Mouse (Mus musculus) forebrain, embryonic 14.5 days (tissue): ENCODE results near the gene Spata33. TPM values are rescaled to one million over a fixed set of nuclear protein-coding genes. Genes with fewer than 3 reads are reported as not detected.

Experiments
- ATAC-seq: fragments of 200-750 bp; cut with Nextera tagmentation; 2 replicates; pipeline ENCODE4 v1.8.0; 2017; ENCODE audit warnings: mild to moderate bottlenecking, moderate library complexity
- DNase-seq: peaks from one replicate; pipeline ENCODE4 v3.0.0-alpha.2; 2015; ENCODE audit warnings: low spot score
- H3K27ac ChIP-seq: fragments of 300-500 bp; sonication (generic); 2 replicates; pipeline ENCODE4 v1.5.1; 2014; ENCODE audit warnings: low read depth, mild to moderate bottlenecking, control low read depth, low read length, moderate library complexity
- H3K27me3 ChIP-seq: fragments of 300-500 bp; sonication (generic); replicated peaks from 2 replicates; pipeline ENCODE4 v1.6.1; 2014; ENCODE audit warnings: low read length, control low read depth, mixed read lengths; ENCODE audit not compliant: control insufficient read depth, insufficient read depth
- H3K36me3 ChIP-seq: fragments of 300-500 bp; sonication (generic); 2 replicates; pipeline ENCODE4 v1.6.1; 2014; ENCODE audit warnings: low read length, control low read depth; ENCODE audit not compliant: control insufficient read depth, insufficient read depth
- H3K4me1 ChIP-seq: fragments of 300-500 bp; sonication (generic); 2 replicates; pipeline ENCODE4 v1.6.1; 2014; ENCODE audit warnings: antibody characterized with exemption, low read length, control low read depth; ENCODE audit not compliant: control insufficient read depth, insufficient read depth
- H3K4me2 ChIP-seq: fragments of 300-500 bp; sonication (generic); 2 replicates; pipeline ENCODE4 v1.6.1; 2014; ENCODE audit warnings: mild to moderate bottlenecking, control low read depth, low read length
- H3K4me3 ChIP-seq: fragments of 300-500 bp; sonication (generic); 2 replicates; pipeline ENCODE4 v1.5.1; 2014; ENCODE audit warnings: low read depth, low read length, control low read depth
- H3K9ac ChIP-seq: fragments of 300-500 bp; sonication (generic); 2 replicates; pipeline ENCODE4 v1.6.1; 2014; ENCODE audit warnings: mild to moderate bottlenecking, low read length, control low read depth, moderate library complexity
- H3K9me3 ChIP-seq: fragments of 300-500 bp; sonication (generic); replicated peaks from 2 replicates; pipeline ENCODE4 v1.6.1; 2016; ENCODE audit warnings: low read length, control low read depth, mixed read lengths; ENCODE audit not compliant: control insufficient read depth
- WGBS: fragments of 180-500 bp; shearing (Covaris S2); extraction: QIAGEN DNeasy Blood & Tissue Kit; methylation state at CpG from one replicate; pipeline ENCODE4 v1.1.7; 2014; 5-methylcytosine and 5-hydroxymethylcytosine counted together
- polyA plus RNA-seq: library from polyadenylated mRNA; unstranded; fragments of >200 nt; fragmentation: Nextera tagmentation; extraction: Ambion mirVana; gene quantifications from 2 replicates; pipeline ENCODE4 v1.2.1, GENCODE M21; 2014

The Spata33 gene
- 5.8 and 6.5 TPM in 2 replicates for polyA plus RNA-seq

DNA sequence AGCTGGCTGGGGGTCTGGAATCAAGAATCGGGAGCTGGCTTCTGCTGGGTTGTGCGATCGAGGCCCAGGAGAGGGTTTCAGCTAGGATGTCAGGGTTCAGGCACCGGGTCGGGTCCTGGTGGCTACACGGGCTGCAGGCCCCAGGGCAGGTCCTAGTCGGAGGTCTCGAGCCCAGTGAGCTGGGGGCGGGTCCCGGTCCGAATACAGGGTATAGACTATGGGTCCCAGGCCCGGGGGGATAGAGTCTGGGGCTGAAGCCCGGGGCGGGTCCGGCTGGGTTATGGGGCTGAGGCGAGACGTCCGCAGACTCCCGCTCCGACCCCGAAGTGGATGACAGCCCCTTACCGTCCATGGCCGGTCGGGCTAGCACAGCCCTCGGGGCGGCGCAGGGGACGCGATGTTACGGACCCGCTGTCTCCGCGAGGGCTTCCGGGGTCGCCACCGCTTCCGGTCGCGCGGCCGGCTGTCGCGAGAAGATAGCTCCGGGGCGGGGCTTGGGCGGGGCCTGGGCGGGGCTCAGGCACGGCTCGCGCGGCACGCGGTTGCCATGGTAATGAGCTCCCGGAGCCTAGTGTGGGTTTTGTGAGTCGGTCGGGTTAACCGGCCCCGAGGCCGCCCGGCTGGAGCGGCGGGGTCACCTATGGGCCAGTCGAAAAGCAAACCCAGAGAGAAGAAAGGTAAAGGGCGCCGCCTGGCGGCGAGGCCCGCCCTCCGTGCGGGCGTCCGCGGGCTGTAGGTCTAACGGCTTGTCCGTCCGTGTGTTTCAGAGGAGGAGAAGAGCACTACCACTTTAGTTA, at the start of gene Spata33, which contains the start of gene Chmp1a:
TSS of gene Spata33 (plus strand) at position 512 of the 797 bp plus-strand sequence.
TSS of gene Chmp1a (minus strand) at position 443 of the 797 bp plus-strand sequence.
- H3K9me3 ChIP-seq, result no peaks in the 10 kb centered on the region
- peaks cover 10% of the 10 kb centered on the region for H3K4me1 ChIP-seq
- ATAC-seq (peak; percentile 97), DNase-seq (peak; percentile 95)
- peak within 1 kb of the TSS; percentile 92 for H3K4me2 ChIP-seq
- 2% methylated on average over 65 of the region's 76 CpGs for WGBS
- H3K9ac ChIP-seq, result peak within 1 kb of the TSS; percentile 97
- peak within 1 kb of the TSS; percentile 48; the same call in 1 of the 2 replicates for H3K27ac ChIP-seq
- H3K36me3 ChIP-seq, result peaks cover 29% of the 10 kb centered on the region
- no peaks in the 10 kb centered on the region for H3K27me3 ChIP-seq
- peak within 1 kb of the TSS; percentile 98 for H3K4me3 ChIP-seq

DNA sequence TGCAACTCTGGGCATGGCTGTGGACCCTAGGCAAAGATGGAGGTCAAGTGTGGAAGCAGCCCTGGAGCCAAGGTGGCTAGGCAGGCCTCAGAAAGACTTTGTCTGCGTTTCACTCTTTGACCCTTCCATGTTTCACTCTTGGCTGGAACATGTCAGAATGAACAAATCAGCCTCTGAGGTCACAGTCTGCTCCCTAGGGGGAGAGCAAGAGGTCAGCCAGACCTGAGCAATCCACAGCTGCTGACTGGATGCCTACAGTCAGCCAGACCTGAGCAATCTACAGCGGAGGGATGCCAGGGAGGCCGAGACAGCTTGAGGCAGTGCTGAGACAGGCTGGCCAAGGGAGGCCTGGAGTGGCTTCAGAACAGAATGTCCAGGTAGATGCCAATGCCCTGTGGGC, 31.2 kb upstream of the Spata33 start:
- no peak overlapping the region for H3K4me2 ChIP-seq
- no peaks in the 10 kb centered on the region for H3K36me3 ChIP-seq
- H3K27ac ChIP-seq, result no peak overlapping the region
- no peak overlapping the region for H3K4me3 ChIP-seq
- 0 out of 2 replicates have a peak, but pooled peaks cover 3% of the 10 kb centered on the region for H3K9me3 ChIP-seq
- H3K9ac ChIP-seq, result no peak overlapping the region
- no peaks in the 10 kb centered on the region for H3K4me1 ChIP-seq
- DNase-seq, result no peak
- WGBS, result 82% methylated on average over 3 of the region's 3 CpGs
- no peaks in the 10 kb centered on the region for H3K27me3 ChIP-seq
- no peak for ATAC-seq

DNA sequence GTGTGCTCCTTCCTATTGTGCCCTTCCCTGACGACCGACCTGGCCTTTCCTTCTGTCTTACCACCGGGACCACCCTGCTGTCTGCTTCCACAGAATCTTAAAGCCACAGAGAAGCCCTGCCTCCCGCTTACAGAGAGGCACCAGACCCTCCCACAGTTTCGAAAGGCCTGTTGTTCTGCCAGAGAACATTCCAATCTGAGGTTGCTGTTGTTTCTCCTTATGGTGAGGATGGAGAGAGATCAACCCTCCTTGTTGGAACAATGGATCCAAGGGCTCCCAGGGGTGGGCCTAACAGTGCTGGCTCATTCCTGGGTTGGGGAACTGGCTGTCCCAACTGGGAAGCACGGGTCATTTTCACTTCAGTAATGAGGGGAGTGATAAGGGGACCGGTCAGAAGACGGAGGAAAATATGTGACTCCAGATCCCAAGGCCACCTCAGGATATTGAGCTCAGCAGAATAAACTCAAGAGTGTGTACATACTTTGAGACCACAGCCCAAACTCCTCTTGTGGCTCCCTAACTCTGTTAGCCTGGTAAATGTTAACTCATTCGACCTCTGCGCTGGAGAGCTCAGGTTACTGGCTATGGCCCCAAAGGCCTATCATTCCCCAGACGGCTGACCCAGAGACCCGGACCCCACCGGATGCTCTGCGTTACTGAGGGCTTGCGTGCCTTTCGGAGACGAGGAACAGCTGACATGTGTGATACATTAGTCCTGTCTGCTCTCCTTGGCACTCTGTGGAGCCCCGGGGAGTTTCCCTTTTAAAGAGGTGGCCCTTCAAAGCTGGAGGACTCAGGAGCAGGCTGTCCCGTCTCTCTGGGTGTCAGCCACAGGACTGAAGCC, 26.8 kb upstream of the Spata33 start, which contains the start of gene Dpep1:
TSS of gene Dpep1 (plus strand) at position 677 of the 844 bp plus-strand sequence.
- no peak within 1 kb of the TSS for H3K4me2 ChIP-seq
- H3K4me3 ChIP-seq, result no peak within 1 kb of the TSS
- ATAC-seq, result no peak
- no peak within 1 kb of the TSS for H3K9ac ChIP-seq
- WGBS, result 58% methylated on average over 19 of the region's 19 CpGs
- DNase-seq, result no peak
- H3K27ac ChIP-seq, result no peak within 1 kb of the TSS
- H3K36me3 ChIP-seq, result no peaks in the 10 kb centered on the region
- no peaks in the 10 kb centered on the region for H3K27me3 ChIP-seq
- H3K9me3 ChIP-seq, result no peaks in the 10 kb centered on the region
- H3K4me1 ChIP-seq, result no peaks in the 10 kb centered on the region

DNA sequence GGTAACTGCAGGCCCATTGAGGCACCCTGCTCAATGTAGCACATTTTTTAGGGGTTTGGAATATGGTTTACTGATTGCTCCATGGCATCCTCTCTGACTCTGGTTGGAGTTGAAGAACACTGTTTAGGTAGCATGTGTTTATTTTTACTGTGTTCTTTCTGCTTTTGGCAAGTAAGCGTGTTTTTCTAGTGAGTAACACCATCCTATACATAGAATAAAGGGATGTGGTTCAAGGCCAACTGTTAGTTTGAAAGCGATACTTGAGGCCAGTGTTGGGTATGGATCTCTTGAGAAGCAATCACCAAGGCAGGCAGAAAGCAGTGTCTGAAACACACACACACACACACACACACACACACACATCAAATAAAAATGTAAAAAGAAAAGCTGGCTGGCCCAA, 24.6 kb upstream of the Spata33 start:
- no peaks in the 10 kb centered on the region for H3K27me3 ChIP-seq
- H3K9me3 ChIP-seq, result no peaks in the 10 kb centered on the region
- no peak for ATAC-seq
- H3K4me2 ChIP-seq, result no peak overlapping the region
- H3K9ac ChIP-seq, result no peak overlapping the region
- WGBS, result 86% methylated on average over 2 of the region's 2 CpGs
- no peaks in the 10 kb centered on the region for H3K36me3 ChIP-seq
- H3K4me3 ChIP-seq, result no peak overlapping the region
- H3K27ac ChIP-seq, result no peak overlapping the region
- no peaks in the 10 kb centered on the region for H3K4me1 ChIP-seq
- no peak for DNase-seq

DNA sequence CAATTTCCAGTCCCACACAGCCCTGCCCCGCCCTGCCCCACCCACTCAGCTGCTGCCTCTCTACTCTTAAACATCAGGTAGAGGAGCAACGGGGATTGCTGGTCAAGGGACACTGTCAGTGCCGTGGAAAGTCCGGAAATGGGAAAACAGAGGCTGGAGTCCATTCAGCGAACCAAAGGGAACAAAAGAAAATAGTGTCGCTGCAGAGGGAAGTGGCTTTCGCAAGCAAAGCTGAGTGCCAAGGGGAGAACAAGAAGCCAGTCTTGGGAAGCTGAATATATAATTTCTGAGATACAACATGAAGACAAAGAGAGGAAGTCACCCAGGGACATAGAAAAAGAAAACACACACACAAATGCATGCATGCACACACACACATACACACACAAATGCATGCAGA, 23.8 kb upstream of the Spata33 start:
- Histone ChIP-seq H3K4me1 (no peaks in the 10 kb centered on the region), H3K27ac (no peak overlapping the region), H3K27me3 (no peaks in the 10 kb centered on the region), H3K9ac (no peak overlapping the region), H3K4me2 (no peak overlapping the region), H3K4me3 (no peak overlapping the region), H3K9me3 (no peaks in the 10 kb centered on the region), H3K36me3 (no peaks in the 10 kb centered on the region)
- no peak for ATAC-seq
- WGBS, result 83% methylated on average over 7 of the region's 7 CpGs
- no peak for DNase-seq

DNA sequence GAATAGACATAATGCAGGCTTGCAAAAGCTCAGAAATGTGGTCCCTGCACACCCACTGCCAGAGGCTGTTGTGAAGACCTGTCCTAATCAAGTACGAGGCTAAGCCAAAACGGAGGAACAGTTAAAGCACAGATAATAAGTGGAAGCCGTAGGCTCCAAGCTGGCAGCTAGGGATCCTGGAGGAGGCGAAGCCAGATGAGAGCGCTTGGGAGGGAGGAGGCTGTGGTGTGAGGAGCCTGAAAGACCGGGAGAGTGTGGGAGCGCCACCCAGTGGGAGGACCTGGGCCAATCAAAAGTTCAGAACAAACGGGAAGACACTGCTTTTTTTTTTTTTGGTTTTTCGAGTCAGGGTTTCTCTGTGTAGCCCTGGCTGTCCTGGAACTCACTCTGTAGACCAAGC, 22.0 kb upstream of the Spata33 start:
- H3K4me2 ChIP-seq, result no peak overlapping the region
- no peak overlapping the region for H3K4me3 ChIP-seq
- no peak for ATAC-seq
- no peaks in the 10 kb centered on the region for H3K36me3 ChIP-seq
- no peak overlapping the region for H3K9ac ChIP-seq
- under 1% methylated on average over 9 of the region's 9 CpGs for WGBS
- H3K27ac ChIP-seq, result no peak overlapping the region
- H3K27me3 ChIP-seq, result no peaks in the 10 kb centered on the region
- no peaks in the 10 kb centered on the region for H3K9me3 ChIP-seq
- H3K4me1 ChIP-seq, result no peaks in the 10 kb centered on the region
- peak; percentile 83 for DNase-seq

DNA sequence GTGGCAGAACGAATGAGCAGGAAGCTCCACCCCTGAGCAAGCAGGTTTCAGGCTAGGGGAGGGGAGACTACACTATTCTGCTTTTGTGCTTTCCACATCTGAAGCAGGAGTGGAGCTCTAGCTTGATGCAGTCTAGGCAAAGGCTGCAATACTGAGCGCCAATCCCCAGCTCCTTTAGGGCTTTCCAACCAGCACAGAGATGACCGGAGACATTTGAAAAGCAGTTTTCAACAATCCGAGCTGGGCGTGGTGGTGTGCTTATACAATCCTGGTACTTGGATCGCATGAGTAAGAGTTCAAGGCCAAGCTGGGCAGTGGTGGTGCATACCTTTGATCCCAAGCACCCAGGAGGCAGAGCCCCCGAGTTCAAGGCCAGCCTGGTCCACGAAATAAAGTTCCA, 20.7 kb upstream of the Spata33 start:
- Histone ChIP-seq H3K9ac (no peak overlapping the region), H3K4me1 (no peaks in the 10 kb centered on the region), H3K36me3 (no peaks in the 10 kb centered on the region), H3K27me3 (no peaks in the 10 kb centered on the region), H3K4me3 (no peak overlapping the region), H3K4me2 (no peak overlapping the region), H3K9me3 (no peaks in the 10 kb centered on the region), H3K27ac (no peak overlapping the region)
- DNase-seq, result no peak
- no peak for ATAC-seq
- 69% methylated on average over 7 of the region's 8 CpGs for WGBS

DNA sequence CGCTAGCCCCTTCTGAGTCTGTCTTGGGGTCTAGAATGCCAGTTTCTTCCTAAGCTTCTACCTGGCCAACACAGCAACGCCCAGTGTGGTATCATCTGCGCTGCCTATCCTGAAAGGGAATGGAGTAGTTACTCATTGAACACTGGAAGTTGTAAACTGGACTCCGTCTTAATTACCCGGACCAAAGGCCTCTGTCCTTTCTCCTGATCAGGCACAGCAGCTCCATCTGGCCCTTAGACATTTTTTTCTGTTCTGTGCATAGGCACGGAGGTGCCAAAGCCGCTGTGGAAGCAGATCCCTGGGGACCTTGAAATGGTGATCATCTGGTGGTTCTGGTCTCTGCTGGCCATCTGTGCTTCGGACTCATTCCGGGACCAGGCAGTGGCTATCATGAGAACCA, 18.9 kb upstream of the Spata33 start:
- Histone ChIP-seq H3K27me3 (no peaks in the 10 kb centered on the region), H3K4me1 (no peaks in the 10 kb centered on the region), H3K27ac (no peak overlapping the region), H3K9me3 (no peaks in the 10 kb centered on the region), H3K4me3 (no peak overlapping the region), H3K9ac (no peak overlapping the region), H3K4me2 (no peak overlapping the region), H3K36me3 (no peaks in the 10 kb centered on the region)
- DNase-seq, result no peak
- 88% methylated on average over 9 of the region's 9 CpGs for WGBS
- no peak for ATAC-seq
